Mouse (Mus musculus): ENCODE data around the gene Gnai2.

GRCm38 (mm10) chr9:107631861-107632260 lies 3.3 kb downstream of the Gnai2 start:
- TF ChIP-seq POLR2A (IDR thresholded peaks at IDR 0.05; ENCODE audit: low read depth, low read length), result no peak
- no peak for TF ChIP-seq CTCF (conservative IDR thresholded peaks at IDR 0.05; ENCODE audit: insufficient read depth, insufficient read length, low read depth, low read length)
